Mouse (Mus musculus) small intestine, adult 2 months (tissue): ENCODE data around the gene Cct8l1.

ENCODE experiments used
- CTCF ChIP-seq: fragments of 200-500 bp; IDR thresholded peaks from 2 replicates; pipeline ENCODE4 v1.5.1; 2012; ENCODE audit warnings: low read depth, mild to moderate bottlenecking, control low read depth, inconsistent platforms, low read length, moderate library complexity, mixed read lengths; ENCODE audit not compliant: insufficient replicate concordance, insufficient read length; ENCODE audit errors: extremely low read depth
- POLR2A ChIP-seq: fragments of 200-500 bp; IDR thresholded peaks from 2 replicates; pipeline ENCODE4 v1.6.1; 2012; ENCODE audit warnings: low read depth, mild to moderate bottlenecking, control low read depth, inconsistent platforms, low read length, moderate library complexity

GRCm38 (mm10) chr5:25496652-25497051 lies 19.2 kb upstream of the Cct8l1 start:
- TF ChIP-seq POLR2A (no peak), CTCF (no peak)
